ENCODE assay signal across 19 mouse cellular contexts in genomic region chr13:29775603-29776230, GRCm38 (mm10).
A peak's percentile ranks its signal among the peaks of the same experiment; 100 is the strongest.
DNase-seq lines count a peak whose midpoint lies in the region; ATAC-seq and TF ChIP-seq lines count a peak whose summit lies in the region.
"Had no signal": no experiment of that assay in that cellular context is flagged by ENCODE, and none has a peak within 500 bp of the region (broad histone marks: within the 10 kb centered on the region; RNA-seq: fewer than 3 reads in every experiment).

No protein-coding gene starts in this region.

- H3K4me3 ChIP-seq in lung, embryonic 14.5 days (ENCODE audit: low read depth, low read length): no peak overlapping the region
- H3K4me3 ChIP-seq in embryonic facial prominence, embryonic 13.5 days: no peak overlapping the region
- H3K4me3 ChIP-seq in limb, embryonic 13.5 days: no peak overlapping the region
- H3K4me3 ChIP-seq: forebrain, embryonic 10.5 days; heart, embryonic 13.5 days had no signal

- H3K36me3 ChIP-seq in lung, embryonic 14.5 days (ENCODE audit: insufficient read depth): no peaks in the 10 kb centered on the region
- H3K36me3 ChIP-seq in embryonic facial prominence, embryonic 13.5 days: no peaks in the 10 kb centered on the region
- H3K36me3 ChIP-seq in limb, embryonic 13.5 days: no peaks in the 10 kb centered on the region
- H3K36me3 ChIP-seq: forebrain, embryonic 10.5 days; heart, embryonic 13.5 days had no signal

- H3K9ac ChIP-seq in lung, embryonic 14.5 days: no peak overlapping the region
- H3K9ac ChIP-seq in embryonic facial prominence, embryonic 13.5 days: no peak overlapping the region
- H3K9ac ChIP-seq in limb, embryonic 13.5 days: no peak overlapping the region
- H3K9ac ChIP-seq: forebrain, postnatal 0 days; heart, embryonic 13.5 days; liver, embryonic 14.5 days had no signal

- H3K27ac ChIP-seq in lung, embryonic 14.5 days (ENCODE audit: low read depth): peak overlapping the region; percentile 12; the same call in 1 of the 2 replicates
- H3K27ac ChIP-seq in embryonic facial prominence, embryonic 13.5 days: peak overlapping the region; percentile 11; the same call in 1 of the 2 replicates
- 0 out of 2 replicates have a peak overlapping the region, but pooled peaks have one; percentile 15 for H3K27ac ChIP-seq in limb, embryonic 13.5 days
- H3K27ac ChIP-seq: forebrain, embryonic 10.5 days; heart, embryonic 13.5 days; liver, embryonic 14.5 days; stomach, postnatal 0 days had no signal

- no peaks in the 10 kb centered on the region for H3K9me3 ChIP-seq in lung, embryonic 14.5 days (ENCODE audit: low read depth, low read length)
- H3K9me3 ChIP-seq in embryonic facial prominence, embryonic 13.5 days: no peaks in the 10 kb centered on the region
- H3K9me3 ChIP-seq in limb, embryonic 13.5 days: no peaks in the 10 kb centered on the region
- H3K9me3 ChIP-seq: forebrain, embryonic 10.5 days; heart, embryonic 13.5 days had no signal

- H3K4me1 ChIP-seq in lung, embryonic 14.5 days (ENCODE audit: insufficient read depth): peaks cover 22% of the 10 kb centered on the region
- peaks cover 24% of the 10 kb centered on the region for H3K4me1 ChIP-seq in embryonic facial prominence, embryonic 13.5 days
- H3K4me1 ChIP-seq in limb, embryonic 13.5 days: peaks cover 20% of the 10 kb centered on the region

- ATAC-seq in lung, embryonic 14.5 days (ENCODE audit: insufficient read depth): no peak
- ATAC-seq in embryonic facial prominence, embryonic 13.5 days (ENCODE audit: insufficient number of reproducible peaks, insufficient read depth, low FRiP score, low TSS enrichment, low read depth): no peak
- peak; percentile 36; the same call in 1 of the 2 replicates for ATAC-seq in limb, embryonic 13.5 days (ENCODE audit: low FRiP score, low read depth)
- ATAC-seq: forebrain, postnatal 0 days had no signal

- H3K27me3 ChIP-seq in lung, embryonic 14.5 days (ENCODE audit: insufficient read depth, low read length): no peaks in the 10 kb centered on the region
- no peaks in the 10 kb centered on the region for H3K27me3 ChIP-seq in embryonic facial prominence, embryonic 13.5 days
- no peaks in the 10 kb centered on the region for H3K27me3 ChIP-seq in limb, embryonic 13.5 days
- H3K27me3 ChIP-seq: heart, embryonic 13.5 days had no signal

- 61% methylated on average over 8 of the region's 8 CpGs for WGBS in lung, embryonic 14.5 days
- 51% methylated on average over 8 of the region's 8 CpGs for WGBS in embryonic facial prominence, embryonic 13.5 days
- 45% methylated on average over 8 of the region's 8 CpGs for WGBS in limb, embryonic 13.5 days

- TF ChIP-seq CTCF in lung, embryonic 14.5 days (IDR thresholded peaks at IDR 0.05; ENCODE audit: low read depth): no peak

- DNase-seq in lung, embryonic 14.5 days: no peak
- no peak for DNase-seq in lung, postnatal 4 days
- peak; percentile 48 for DNase-seq in embryo, embryonic 11 days
- DNase-seq in layer of hippocampus, postnatal 36 days: no peak
- no peak for DNase-seq in layer of hippocampus, postnatal 14 days (ENCODE audit: low spot score in 2 of 2)
- DNase-seq: adrenal gland, adult 2 months; cerebellum, adult 2 months; forebrain, postnatal 0 days; heart, postnatal 36 days; kidney, adult 8-10 months; midbrain, embryonic 14.5 days; right cerebral cortex, adult 18-20 months; thymus, postnatal 25 days had no signal

- no peak overlapping the region for H3K4me2 ChIP-seq in lung, embryonic 14.5 days
- no peak overlapping the region for H3K4me2 ChIP-seq in embryonic facial prominence, embryonic 13.5 days
- H3K4me2 ChIP-seq in limb, embryonic 13.5 days (replicated peaks): no peak overlapping the region
- H3K4me2 ChIP-seq: heart, embryonic 13.5 days had no signal
